Mouse (Mus musculus): ENCODE data around the gene Sptlc2.

Sptlc2 gene

GRCm38 (mm10) chr12:87397126-87397525 lies 9.0 kb upstream of the Sptlc2 start:
- DNase-seq (ENCODE audit: extremely low spot score, low spot score), result no peak

- DNase-seq (ENCODE audit: extremely low spot score, low spot score), result no peak
Measured at GRCm38 (mm10) chr12:87394316-87394715, 6.2 kb upstream of the Sptlc2 start.

- no peak for DNase-seq (ENCODE audit: extremely low spot score, low spot score)
Measured at GRCm38 (mm10) chr12:87393447-87394145, 5.4 kb upstream of the Sptlc2 start.

- no peak for DNase-seq (ENCODE audit: extremely low spot score, low spot score)
Measured at GRCm38 (mm10) chr12:87391355-87391754, 3.2 kb upstream of the Sptlc2 start.

- no peak for DNase-seq (ENCODE audit: extremely low spot score, low spot score)
Measured at GRCm38 (mm10) chr12:87389231-87389630, 1.1 kb upstream of the Sptlc2 start.

- no peak for DNase-seq (ENCODE audit: extremely low spot score, low spot score)
Measured at GRCm38 (mm10) chr12:87387171-87388121, 709 bp downstream of the Sptlc2 start.

GRCm38 (mm10) chr12:87385051-87385450 lies 3.1 kb downstream of the Sptlc2 start:
- DNase-seq (ENCODE audit: extremely low spot score, low spot score), result no peak

GRCm38 (mm10) chr12:87381380-87381682 lies 6.8 kb downstream of the Sptlc2 start:
- DNase-seq (ENCODE audit: extremely low spot score, low spot score), result no peak

GRCm38 (mm10) chr12:87380586-87381379 lies 7.4 kb downstream of the Sptlc2 start:
- DNase-seq (ENCODE audit: extremely low spot score, low spot score), result no peak

GRCm38 (mm10) chr12:87379496-87379895 lies 8.7 kb downstream of the Sptlc2 start:
- no peak for DNase-seq (ENCODE audit: extremely low spot score, low spot score)

- no peak for DNase-seq (ENCODE audit: extremely low spot score, low spot score)
Measured at GRCm38 (mm10) chr12:87374159-87374558, 14.0 kb downstream of the Sptlc2 start.

GRCm38 (mm10) chr12:87369319-87369718 lies 18.8 kb downstream of the Sptlc2 start:
- DNase-seq (ENCODE audit: extremely low spot score, low spot score), result no peak

GRCm38 (mm10) chr12:87368092-87368491 lies 20.1 kb downstream of the Sptlc2 start:
- DNase-seq (ENCODE audit: extremely low spot score, low spot score), result no peak

GRCm38 (mm10) chr12:87365676-87366075 lies 22.5 kb downstream of the Sptlc2 start:
- DNase-seq (ENCODE audit: extremely low spot score, low spot score), result no peak

GRCm38 (mm10) chr12:87362111-87362510 lies 26.0 kb downstream of the Sptlc2 start:
- DNase-seq (ENCODE audit: extremely low spot score, low spot score), result no peak

- no peak for DNase-seq (ENCODE audit: extremely low spot score, low spot score)
Measured at GRCm38 (mm10) chr12:87348029-87348428, 40.1 kb downstream of the Sptlc2 start.

GRCm38 (mm10) chr12:87347511-87347910 lies 40.6 kb downstream of the Sptlc2 start:
- no peak for DNase-seq (ENCODE audit: extremely low spot score, low spot score)

- DNase-seq (ENCODE audit: extremely low spot score, low spot score), result no peak
Measured at GRCm38 (mm10) chr12:87343084-87343605, 45.0 kb downstream of the Sptlc2 start.

- no peak for DNase-seq (ENCODE audit: extremely low spot score, low spot score)
Measured at GRCm38 (mm10) chr12:87338082-87338481, 50.1 kb downstream of the Sptlc2 start.

- no peak for DNase-seq (ENCODE audit: extremely low spot score, low spot score)
Measured at GRCm38 (mm10) chr12:87334886-87335285, 53.3 kb downstream of the Sptlc2 start.

GRCm38 (mm10) chr12:87333794-87334193 lies 54.4 kb downstream of the Sptlc2 start:
- no peak for DNase-seq (ENCODE audit: extremely low spot score, low spot score)

GRCm38 (mm10) chr12:87332511-87332910 lies 55.6 kb downstream of the Sptlc2 start:
- no peak for DNase-seq (ENCODE audit: extremely low spot score, low spot score)
